Mouse (Mus musculus): Measurements from ENCODE around the gene Susd2.

DNA sequence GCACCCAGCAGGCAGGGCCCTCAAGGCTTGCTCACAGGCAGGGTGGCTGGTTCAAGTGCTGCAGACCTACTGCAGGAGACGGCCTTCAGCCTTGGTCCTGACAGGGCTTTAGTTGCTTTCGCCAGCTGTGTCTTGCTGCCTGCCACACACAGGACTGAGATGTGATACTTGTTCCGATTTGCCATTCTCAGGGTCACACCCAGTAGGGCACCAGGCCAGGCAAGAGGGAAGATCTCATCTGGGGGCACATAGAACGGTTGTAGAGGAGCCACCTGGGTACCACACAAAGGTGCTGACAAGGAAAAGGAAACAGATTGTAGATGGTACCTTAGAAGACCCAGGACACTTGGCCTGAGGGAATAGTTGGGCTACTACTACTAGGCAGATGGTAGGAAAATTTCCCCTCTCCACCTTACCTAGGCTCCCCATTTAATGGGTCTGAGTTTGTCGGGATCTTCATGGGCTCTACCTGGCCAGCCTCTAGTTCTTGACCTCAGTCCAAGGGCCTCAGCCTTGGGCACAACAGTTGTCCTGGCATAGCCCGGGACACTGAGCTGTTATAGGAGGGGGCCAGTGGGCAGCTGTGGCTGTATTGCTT, 21.0 kb upstream of the Susd2 start:
- no peak for TF ChIP-seq CTCF (IDR thresholded peaks at IDR 0.05; ENCODE audit: extremely low read depth, insufficient read depth, insufficient read length, insufficient replicate concordance)
- no peak for TF ChIP-seq POLR2A (IDR thresholded peaks at IDR 0.05; ENCODE audit: low read depth, low read length)

All from spleen, adult 2 months (tissue).